Mouse (Mus musculus): ENCODE measurements around the gene Mapk8ip3. TPM values are rescaled to one million over a fixed set of nuclear protein-coding genes. Genes with fewer than 3 reads are reported as not detected.

Mapk8ip3 gene
- polyA plus RNA-seq, 1 experiment from 2014 or later: 23.2 TPM

- 46% methylated on average over 6 of the region's 6 CpGs for WGBS
Observed at GRCm38 (mm10) chr17:24937266-24937665, 489 bp upstream of the Mapk8ip3 start.

GRCm38 (mm10) chr17:24935666-24936065, 1.1 kb downstream of the Mapk8ip3 start:
- Histone ChIP-seq H3K27ac (peak overlapping the region; percentile 87; the same call in 1 of the 2 replicates), H3K4me1 (replicated peaks) (peaks cover 29% of the 10 kb centered on the region), H3K27me3 (no peaks in the 10 kb centered on the region), H3K9ac (peak overlapping the region; percentile 92; the same call in 1 of the 2 replicates), H3K9me3 (replicated peaks) (no peaks in the 10 kb centered on the region), H3K4me3 (peak overlapping the region; percentile 99), H3K4me2 (peak overlapping the region; percentile 87), H3K36me3 (no peaks in the 10 kb centered on the region)
- no peak for ATAC-seq (replicated peaks; ENCODE audit: insufficient number of reproducible peaks, insufficient read depth, low FRiP score, low read depth)

More at GRCm38 (mm10) chr17:24937266-24937665, 489 bp upstream of the Mapk8ip3 start:
- Histone ChIP-seq H3K4me1 (replicated peaks) (peaks cover 29% of the 10 kb centered on the region), H3K4me2 (peak overlapping the region; percentile 87), H3K36me3 (peaks cover 3% of the 10 kb centered on the region; the same call in 1 of the 2 replicates), H3K9ac (peak overlapping the region; percentile 92), H3K27ac (peak overlapping the region; percentile 87), H3K9me3 (replicated peaks) (no peaks in the 10 kb centered on the region), H3K4me3 (peak overlapping the region; percentile 99), H3K27me3 (no peaks in the 10 kb centered on the region)
- no peak for ATAC-seq (replicated peaks; ENCODE audit: insufficient number of reproducible peaks, insufficient read depth, low FRiP score, low read depth)

DNA sequence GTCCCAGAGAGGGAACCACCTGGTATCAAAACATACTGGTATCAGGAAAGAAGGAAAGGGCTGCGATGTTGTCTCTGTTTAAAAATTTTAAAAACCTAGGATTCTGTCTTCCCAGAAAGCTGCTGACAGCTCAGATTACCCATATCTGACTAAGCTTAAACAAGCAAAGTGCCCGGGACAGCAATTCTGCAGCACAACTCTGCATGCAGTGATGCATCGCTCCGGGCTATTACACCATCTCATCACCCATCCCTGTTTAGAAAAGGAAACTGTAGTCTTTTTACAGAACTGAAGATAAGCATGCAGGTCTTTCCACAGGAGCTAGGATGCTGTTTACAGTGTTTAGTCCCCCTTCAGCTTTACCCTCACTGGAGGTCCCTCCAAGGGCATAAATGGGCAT, 1.9 kb downstream of the Mapk8ip3 start:
- WGBS: 39% methylated on average over 4 of the region's 4 CpGs
- H3K4me3 ChIP-seq: peak overlapping the region; percentile 99
- no peak for ATAC-seq (replicated peaks; ENCODE audit: insufficient number of reproducible peaks, insufficient read depth, low FRiP score, low read depth)

DNA sequence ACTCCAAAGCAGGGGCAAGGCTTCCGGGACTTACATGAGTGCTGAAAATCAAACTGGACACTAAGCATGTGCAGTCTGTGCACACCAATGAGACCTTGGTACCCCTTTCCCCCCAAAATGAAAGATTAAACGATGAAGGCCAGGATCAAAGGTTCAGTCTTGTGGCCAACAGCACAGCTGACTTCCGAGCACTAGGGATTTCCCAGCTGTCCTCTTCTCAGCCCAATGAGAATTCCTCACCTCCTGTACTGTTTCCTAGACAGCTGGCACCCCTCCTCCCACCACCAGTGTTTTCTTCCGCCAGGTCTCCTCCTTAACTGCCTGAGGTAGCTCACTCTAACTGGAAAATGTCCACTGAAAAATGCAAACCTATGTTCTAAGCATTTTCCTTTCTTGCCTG, 3.6 kb downstream of the Mapk8ip3 start:
- no peak overlapping the region for H3K4me3 ChIP-seq
- no peaks in the 10 kb centered on the region for H3K9me3 ChIP-seq (replicated peaks)
- no peaks in the 10 kb centered on the region for H3K36me3 ChIP-seq
- no peak overlapping the region for H3K4me2 ChIP-seq
- peaks cover 29% of the 10 kb centered on the region for H3K4me1 ChIP-seq (replicated peaks)
- no peaks in the 10 kb centered on the region for H3K27me3 ChIP-seq
- no peak for ATAC-seq (replicated peaks; ENCODE audit: insufficient number of reproducible peaks, insufficient read depth, low FRiP score, low read depth)
- no peak overlapping the region for H3K9ac ChIP-seq
- 75% methylated on average over 4 of the region's 4 CpGs for WGBS
- no peak overlapping the region for H3K27ac ChIP-seq

More for the DNA sequence above, 1.9 kb downstream of the Mapk8ip3 start:
- Histone ChIP-seq H3K36me3 (no peaks in the 10 kb centered on the region), H3K9me3 (replicated peaks) (no peaks in the 10 kb centered on the region), H3K9ac (peak overlapping the region; percentile 92), H3K27me3 (no peaks in the 10 kb centered on the region), H3K4me2 (peak overlapping the region; percentile 87), H3K27ac (no peak overlapping the region), H3K4me1 (replicated peaks) (peaks cover 29% of the 10 kb centered on the region)

GRCm38 (mm10) chr17:24932431-24932830, 4.3 kb downstream of the Mapk8ip3 start:
- peaks cover 4% of the 10 kb centered on the region; the same call in 1 of the 2 replicates for H3K36me3 ChIP-seq
- no peak overlapping the region for H3K27ac ChIP-seq
- ATAC-seq (replicated peaks; ENCODE audit: insufficient number of reproducible peaks, insufficient read depth, low FRiP score, low read depth): no peak
- H3K4me1 ChIP-seq (replicated peaks): peaks cover 29% of the 10 kb centered on the region
- H3K9ac ChIP-seq: no peak overlapping the region
- H3K4me3 ChIP-seq: no peak overlapping the region
- no peaks in the 10 kb centered on the region for H3K27me3 ChIP-seq
- H3K9me3 ChIP-seq (replicated peaks): no peaks in the 10 kb centered on the region
- 94% methylated on average over 4 of the region's 4 CpGs for WGBS
- no peak overlapping the region for H3K4me2 ChIP-seq

GRCm38 (mm10) chr17:24929506-24929905, 7.3 kb downstream of the Mapk8ip3 start:
- 57% methylated on average over 1 of the region's 1 CpGs for WGBS
- no peaks in the 10 kb centered on the region for H3K9me3 ChIP-seq (replicated peaks)
- no peak overlapping the region for H3K4me2 ChIP-seq
- H3K36me3 ChIP-seq: peaks cover 33% of the 10 kb centered on the region
- no peak overlapping the region for H3K4me3 ChIP-seq
- ATAC-seq (replicated peaks; ENCODE audit: insufficient number of reproducible peaks, insufficient read depth, low FRiP score, low read depth): no peak
- no peaks in the 10 kb centered on the region for H3K27me3 ChIP-seq
- no peak overlapping the region for H3K27ac ChIP-seq
- H3K9ac ChIP-seq: no peak overlapping the region
- H3K4me1 ChIP-seq (replicated peaks): peaks cover 12% of the 10 kb centered on the region

DNA sequence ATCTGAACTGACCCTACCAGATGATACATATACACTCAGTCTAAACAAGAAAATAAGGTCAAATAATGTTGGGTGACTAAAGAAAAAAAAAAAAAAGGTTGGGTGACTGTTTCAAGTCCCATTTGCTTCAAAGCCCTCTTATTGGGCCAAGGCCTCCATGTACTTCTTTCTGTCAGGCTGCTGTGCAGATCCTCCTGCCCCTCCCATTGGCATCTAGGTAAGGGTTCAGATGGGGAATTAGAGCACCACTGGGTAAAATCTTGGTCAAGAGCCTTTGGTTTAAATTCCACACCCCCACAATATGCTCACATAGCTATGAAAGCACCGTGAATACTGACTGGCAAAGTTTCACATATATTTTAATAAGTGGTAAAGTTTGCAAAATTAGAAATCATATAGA, 13.5 kb downstream of the Mapk8ip3 start:
- 90% methylated on average over 1 of the region's 1 CpGs for WGBS

DNA sequence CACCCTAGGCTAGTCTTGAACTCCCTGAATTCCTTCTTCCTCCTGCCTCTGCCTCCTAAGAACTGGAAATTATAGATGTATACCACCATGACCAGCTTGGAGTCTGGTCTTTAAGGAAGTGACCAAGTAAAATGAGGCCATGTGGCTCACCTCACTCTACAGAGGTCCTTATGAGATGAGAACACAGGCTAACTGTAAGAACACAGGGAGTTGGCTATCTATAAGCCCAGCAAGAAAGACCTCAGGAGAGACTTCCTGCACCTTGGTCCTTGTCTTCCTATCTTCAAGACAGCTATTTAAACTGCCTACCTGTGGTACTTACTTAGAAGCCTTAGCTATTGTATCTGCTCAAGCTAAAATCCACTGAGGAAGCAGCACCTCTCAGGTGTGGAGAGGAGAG, 22.8 kb downstream of the Mapk8ip3 start:
- Histone ChIP-seq H3K4me3 (no peak overlapping the region), H3K27me3 (no peaks in the 10 kb centered on the region), H3K9me3 (replicated peaks) (no peaks in the 10 kb centered on the region), H3K36me3 (peaks cover 97% of the 10 kb centered on the region), H3K4me1 (replicated peaks) (no peaks in the 10 kb centered on the region), H3K4me2 (no peak overlapping the region), H3K9ac (no peak overlapping the region), H3K27ac (no peak overlapping the region)
- no peak for ATAC-seq (replicated peaks; ENCODE audit: insufficient number of reproducible peaks, insufficient read depth, low FRiP score, low read depth)

More for the DNA sequence above, 13.5 kb downstream of the Mapk8ip3 start:
- peaks cover 95% of the 10 kb centered on the region for H3K36me3 ChIP-seq
- no peaks in the 10 kb centered on the region for H3K4me1 ChIP-seq (replicated peaks)
- no peak overlapping the region for H3K4me3 ChIP-seq
- H3K27ac ChIP-seq: no peak overlapping the region
- no peak overlapping the region for H3K9ac ChIP-seq
- ATAC-seq (replicated peaks; ENCODE audit: insufficient number of reproducible peaks, insufficient read depth, low FRiP score, low read depth): no peak
- no peaks in the 10 kb centered on the region for H3K27me3 ChIP-seq
- no peaks in the 10 kb centered on the region for H3K9me3 ChIP-seq (replicated peaks)
- H3K4me2 ChIP-seq: no peak overlapping the region

GRCm38 (mm10) chr17:24907591-24907990, 29.2 kb downstream of the Mapk8ip3 start:
- ATAC-seq (replicated peaks; ENCODE audit: insufficient number of reproducible peaks, insufficient read depth, low FRiP score, low read depth): no peak
- Histone ChIP-seq H3K4me2 (no peak overlapping the region), H3K36me3 (peaks cover 98% of the 10 kb centered on the region), H3K9me3 (replicated peaks) (no peaks in the 10 kb centered on the region), H3K4me3 (no peak overlapping the region), H3K27me3 (no peaks in the 10 kb centered on the region), H3K4me1 (replicated peaks) (no peaks in the 10 kb centered on the region), H3K9ac (no peak overlapping the region), H3K27ac (no peak overlapping the region)
- WGBS: 88% methylated on average over 2 of the region's 2 CpGs

DNA sequence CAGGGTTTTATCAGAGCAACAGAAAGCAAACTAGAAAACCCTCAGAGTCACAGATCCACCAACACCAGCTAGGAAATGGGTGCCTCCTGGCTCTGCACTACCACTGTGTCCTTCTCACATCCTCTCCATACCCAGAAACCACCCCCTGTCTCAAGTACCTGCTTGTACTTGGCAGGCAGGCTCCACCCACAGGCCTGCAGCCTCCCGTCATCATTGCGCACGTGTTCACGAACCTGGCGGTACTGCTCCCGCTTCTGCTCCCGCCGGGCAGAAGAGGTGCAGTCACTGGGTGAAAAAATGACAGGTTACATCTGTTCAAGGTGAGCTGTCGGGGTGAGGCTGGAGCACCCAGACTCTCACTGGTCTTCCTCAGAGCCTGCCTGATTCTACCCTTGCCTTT, 33.0 kb downstream of the Mapk8ip3 start:
- no peak overlapping the region for H3K9ac ChIP-seq
- H3K4me2 ChIP-seq: no peak overlapping the region
- H3K4me3 ChIP-seq: no peak overlapping the region
- H3K36me3 ChIP-seq: peaks cover 99% of the 10 kb centered on the region
- H3K27ac ChIP-seq: no peak overlapping the region
- no peak for ATAC-seq (replicated peaks; ENCODE audit: insufficient number of reproducible peaks, insufficient read depth, low FRiP score, low read depth)
- peaks cover 5% of the 10 kb centered on the region for H3K4me1 ChIP-seq (replicated peaks)
- WGBS: 85% methylated on average over 9 of the region's 9 CpGs
- no peaks in the 10 kb centered on the region for H3K27me3 ChIP-seq
- H3K9me3 ChIP-seq (replicated peaks): no peaks in the 10 kb centered on the region

GRCm38 (mm10) chr17:24902671-24903474, 33.9 kb downstream of the Mapk8ip3 start:
- WGBS: 69% methylated on average over 9 of the region's 9 CpGs
- peaks cover 99% of the 10 kb centered on the region for H3K36me3 ChIP-seq
- no peak overlapping the region for H3K9ac ChIP-seq
- no peak overlapping the region for H3K27ac ChIP-seq
- H3K4me2 ChIP-seq: no peak overlapping the region
- ATAC-seq (replicated peaks; ENCODE audit: insufficient number of reproducible peaks, insufficient read depth, low FRiP score, low read depth): no peak
- no peaks in the 10 kb centered on the region for H3K9me3 ChIP-seq (replicated peaks)
- H3K27me3 ChIP-seq: no peaks in the 10 kb centered on the region
- peaks cover 12% of the 10 kb centered on the region for H3K4me1 ChIP-seq (replicated peaks)
- no peak overlapping the region for H3K4me3 ChIP-seq

DNA sequence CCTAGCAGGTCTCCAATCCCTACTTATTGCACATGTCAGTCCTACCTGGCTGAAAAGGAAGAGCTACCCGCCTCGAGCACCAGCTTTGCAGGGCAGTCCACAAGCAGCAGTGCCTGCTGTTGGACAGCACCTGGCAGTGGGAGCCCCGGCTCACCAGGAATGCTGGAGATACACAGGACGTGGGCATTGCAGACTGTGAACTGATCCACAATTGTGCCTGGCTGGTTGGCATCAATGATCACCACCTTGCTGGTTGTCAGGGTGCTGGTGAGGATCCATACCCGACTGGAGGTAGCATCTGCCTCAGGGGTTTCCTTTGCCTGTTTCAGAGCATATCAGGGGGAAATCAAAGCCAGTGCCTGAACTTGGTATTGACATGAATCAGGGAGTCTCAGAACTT, 34.7 kb downstream of the Mapk8ip3 start:
- H3K9ac ChIP-seq: no peak overlapping the region
- H3K27me3 ChIP-seq: no peaks in the 10 kb centered on the region
- 89% methylated on average over 5 of the region's 5 CpGs for WGBS
- H3K36me3 ChIP-seq: peaks cover 98% of the 10 kb centered on the region
- H3K4me1 ChIP-seq (replicated peaks): peaks cover 19% of the 10 kb centered on the region
- H3K9me3 ChIP-seq (replicated peaks): no peaks in the 10 kb centered on the region
- no peak overlapping the region for H3K4me2 ChIP-seq
- H3K4me3 ChIP-seq: no peak overlapping the region
- ATAC-seq (replicated peaks; ENCODE audit: insufficient number of reproducible peaks, insufficient read depth, low FRiP score, low read depth): no peak
- H3K27ac ChIP-seq: no peak overlapping the region

Measured in heart, embryonic 15.5 days (tissue).